Mouse (Mus musculus): Measurements from ENCODE around the gene Muc20.

Gene Muc20

DNA sequence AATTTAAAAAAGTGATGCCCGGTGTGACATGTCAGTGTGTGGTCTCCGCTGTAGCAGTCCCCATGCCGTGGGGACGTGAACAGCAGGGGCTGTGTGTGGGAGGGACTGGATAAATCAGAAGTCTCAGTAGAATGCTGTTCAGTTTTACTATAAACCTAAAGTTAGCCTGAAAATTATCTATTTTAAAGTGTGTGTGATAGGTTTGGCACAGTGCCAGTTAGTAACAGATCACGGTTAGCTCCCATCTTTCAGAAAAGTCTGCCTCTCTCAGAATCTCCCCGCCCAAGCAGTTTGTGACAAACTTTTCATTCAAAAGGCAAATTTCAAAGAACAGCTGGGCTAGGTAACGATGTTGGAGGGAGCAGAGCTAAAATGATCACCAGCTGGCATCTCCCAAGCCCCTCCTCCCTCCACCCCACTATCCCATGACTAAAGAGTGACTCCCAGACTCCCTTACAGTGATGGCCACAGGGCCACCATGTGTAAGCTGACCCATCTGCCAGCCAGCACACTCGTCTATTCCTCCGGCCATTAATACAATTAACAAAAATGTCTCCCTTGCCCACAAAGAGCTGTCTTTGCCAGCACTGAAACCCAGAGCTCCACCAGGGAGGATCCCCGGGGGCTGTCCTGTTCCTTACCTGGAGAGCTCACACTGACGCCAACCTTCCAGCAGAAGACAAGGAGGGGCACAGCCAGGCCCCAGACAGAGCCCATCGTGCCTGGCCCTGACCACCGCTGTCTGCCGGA lies 384 bp downstream of the Muc20 start:
- CTCF ChIA-PET, result no interaction called here

DNA sequence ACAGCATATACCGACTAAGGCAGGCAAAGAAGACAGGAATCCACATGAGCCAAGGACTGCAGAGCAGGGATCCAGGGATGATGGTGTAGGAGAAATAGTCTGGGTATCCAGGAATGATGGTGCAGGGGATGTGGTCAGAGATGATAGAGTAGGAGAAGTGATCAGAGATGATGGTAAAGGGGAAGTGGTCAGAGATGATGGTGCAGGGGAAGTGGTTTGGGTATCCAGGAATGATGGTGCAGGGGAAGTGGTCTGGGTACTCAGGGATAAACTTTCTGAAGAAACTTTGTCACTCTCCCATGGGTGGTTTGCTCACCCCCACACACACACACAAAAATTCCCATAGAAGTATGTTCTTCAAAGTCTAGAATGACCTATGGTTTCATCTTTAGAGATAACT lies 2.1 kb downstream of the Muc20 start:
- CTCF ChIA-PET, result no interaction called here

DNA sequence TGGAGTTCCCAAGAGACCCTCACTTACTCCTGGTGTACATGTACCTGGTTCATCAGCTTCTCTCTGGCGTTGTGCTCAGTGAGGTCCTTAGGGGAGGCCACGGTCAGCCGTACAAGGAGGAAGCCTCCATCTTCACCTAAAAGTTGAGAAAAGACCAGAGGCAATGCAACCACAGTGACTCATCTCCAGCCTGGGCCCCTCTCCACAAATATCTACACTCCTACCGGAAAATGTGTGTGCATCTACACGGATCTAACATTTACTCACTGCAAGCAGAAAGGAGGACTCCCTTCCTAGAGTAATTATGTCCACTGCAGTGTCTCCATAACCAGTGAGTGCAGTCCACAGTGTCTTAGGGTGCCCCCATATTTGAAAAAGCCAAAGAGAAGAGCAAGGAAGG lies 7.2 kb downstream of the Muc20 start:
- CTCF ChIA-PET, result no interaction called here

DNA sequence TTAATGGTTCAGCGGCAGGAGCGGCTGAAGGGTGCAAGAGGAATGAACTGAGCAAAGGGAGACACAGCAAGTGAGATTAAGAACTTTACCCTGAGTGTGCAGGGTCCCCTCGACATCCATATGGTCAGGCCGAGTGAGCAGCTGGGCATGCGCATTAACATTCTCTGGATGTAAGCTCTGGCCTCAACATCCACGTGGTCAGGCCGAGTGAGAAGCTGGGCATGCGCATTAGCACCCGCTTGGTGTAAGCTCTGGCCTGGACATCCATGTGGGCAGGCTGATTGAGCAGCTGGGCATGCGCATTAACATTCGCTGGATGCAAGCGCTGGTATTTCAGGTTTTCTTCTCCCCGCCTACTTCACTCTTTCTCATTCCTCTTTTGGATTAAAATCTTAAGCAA lies 12.4 kb downstream of the Muc20 start:
- CTCF ChIA-PET, result no interaction called here

DNA sequence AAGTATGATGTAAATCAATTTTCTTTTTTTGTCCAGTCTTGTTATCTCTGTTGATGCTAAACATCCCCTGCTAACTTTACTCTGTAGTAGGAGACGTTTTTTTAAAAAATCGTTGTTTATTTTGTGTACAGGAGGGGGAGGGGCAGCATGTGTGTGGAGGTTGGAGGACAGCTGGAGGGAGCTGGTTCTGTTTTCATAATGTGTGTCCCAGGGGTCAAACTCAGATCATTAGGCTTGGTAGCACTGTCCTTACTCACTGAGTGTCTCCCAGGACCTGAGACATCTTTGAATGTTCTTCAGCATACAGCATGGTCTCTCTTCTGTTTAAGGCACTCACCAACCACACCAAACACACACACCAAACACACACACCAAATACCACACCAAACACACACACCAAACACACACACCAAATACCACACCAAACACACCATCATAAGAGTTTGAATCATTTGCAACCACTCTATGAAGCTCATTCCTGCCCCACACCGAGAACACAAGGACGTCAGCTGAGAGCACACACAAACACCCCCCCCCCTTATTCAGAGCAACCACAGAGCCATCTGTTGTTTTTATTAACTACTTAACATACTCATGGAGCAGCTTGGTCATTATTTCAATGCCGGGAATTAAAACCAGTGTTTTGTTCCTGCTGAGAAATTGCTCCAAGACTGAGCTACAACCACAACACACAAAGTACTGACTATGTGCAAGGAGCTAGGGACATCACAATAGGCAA lies 13.7 kb downstream of the Muc20 start:
- CTCF ChIA-PET, result no interaction called here

DNA sequence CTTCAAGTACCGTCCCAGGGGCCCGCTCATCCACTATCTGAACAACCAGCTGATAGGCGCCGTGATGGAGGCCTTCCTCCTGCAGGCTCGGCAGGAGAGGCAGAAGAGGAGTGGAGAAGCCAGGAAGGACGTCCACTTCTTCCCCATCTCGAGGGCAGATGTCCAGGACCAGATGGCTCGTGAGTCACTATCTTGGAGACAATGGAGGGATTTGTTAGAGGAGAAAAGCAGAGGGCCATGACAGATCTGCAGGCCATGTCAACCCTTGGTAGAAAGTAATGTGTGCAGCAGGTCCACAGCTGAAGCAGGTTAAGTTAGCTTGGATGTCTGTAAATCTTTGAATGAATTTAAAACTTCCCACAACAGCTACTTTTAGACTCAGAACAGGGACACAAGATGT lies 18.3 kb downstream of the Muc20 start:
- CTCF ChIA-PET, result no interaction called here

DNA sequence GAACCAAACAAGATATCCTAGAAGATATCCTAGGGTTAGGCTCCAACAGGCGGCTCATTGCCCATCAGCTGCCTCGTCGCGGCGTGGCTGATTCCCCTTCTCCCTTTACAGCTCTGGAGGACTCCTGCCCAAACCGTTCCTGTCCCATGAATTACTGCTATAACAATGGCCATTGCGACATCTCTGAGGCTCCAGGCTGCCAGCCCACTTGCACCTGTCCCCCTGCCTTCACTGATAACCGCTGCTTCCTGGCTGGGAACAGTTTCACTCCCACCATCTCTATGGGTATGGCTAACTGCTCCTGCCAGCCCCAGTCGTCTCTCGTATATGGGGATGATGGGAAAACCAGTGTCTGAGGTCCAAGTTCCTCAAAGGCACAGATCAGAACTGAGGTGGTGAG lies 20.6 kb downstream of the Muc20 start:
- CTCF ChIA-PET, result no interaction called here

DNA sequence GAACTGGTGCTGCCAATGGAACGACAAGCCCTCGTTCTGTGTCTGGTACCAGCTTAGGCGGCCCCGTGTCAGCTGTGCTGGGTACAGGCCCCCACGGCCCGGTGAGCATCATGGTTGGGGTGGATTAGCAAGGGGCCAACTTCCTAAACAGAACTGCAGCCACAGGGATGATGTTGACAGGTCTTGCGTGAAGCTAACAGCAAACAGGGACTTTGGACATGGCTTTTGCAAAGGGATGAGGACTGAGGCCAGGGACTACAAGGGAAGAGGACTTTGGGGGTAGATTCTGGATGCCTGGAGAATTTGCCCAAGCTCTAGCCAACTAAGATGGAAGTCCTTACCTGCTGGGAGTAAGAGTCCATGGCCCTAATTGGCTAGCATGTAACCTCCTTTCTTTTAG lies 30.3 kb downstream of the Muc20 start:
- CTCF ChIA-PET, result no interaction called here

DNA sequence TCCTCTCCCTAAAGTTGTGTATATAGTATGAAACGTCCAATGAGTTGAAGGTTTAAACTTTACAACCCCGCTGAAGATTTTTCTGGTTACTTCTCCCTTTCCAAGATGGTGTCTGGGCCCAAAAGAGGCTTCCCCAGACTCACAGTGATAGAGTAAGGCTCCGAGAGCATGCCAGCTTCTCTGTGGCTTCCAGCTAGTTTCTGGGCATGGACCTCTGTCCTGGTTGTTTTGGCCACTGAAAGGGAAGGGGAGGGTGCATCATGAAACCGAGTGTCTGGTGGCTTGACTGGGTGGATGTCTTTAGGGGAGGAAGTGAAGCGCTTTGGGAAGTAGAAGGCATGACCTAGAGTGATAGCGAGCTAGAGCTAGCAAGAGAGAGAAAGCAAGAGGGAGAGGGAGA lies 32.3 kb downstream of the Muc20 start:
- CTCF ChIA-PET, result interaction anchor here (0.5 kb wide), 1 partner anchor 50 kb away, joined by 3 read pairs; no protein-coding TSS in a partner anchor

DNA sequence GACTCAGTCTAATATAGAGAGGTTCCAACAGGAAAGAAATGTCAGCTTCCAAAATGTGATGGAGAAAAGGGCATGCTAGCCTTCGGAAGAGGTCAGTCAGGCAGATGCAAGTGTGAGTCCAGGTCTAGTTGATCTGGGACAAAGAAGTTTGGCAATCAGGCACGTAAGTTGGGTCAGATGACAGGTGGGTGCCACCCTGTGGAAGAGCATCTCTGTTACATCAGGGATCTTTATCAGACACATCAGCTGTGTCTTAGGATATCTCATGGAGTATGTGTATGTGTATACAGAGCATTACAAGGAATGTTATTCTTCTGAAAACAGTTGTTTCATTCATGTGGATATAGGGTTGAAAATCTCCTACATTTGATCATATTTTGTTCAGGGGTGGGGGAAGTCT lies 32.7 kb downstream of the Muc20 start:
- CTCF ChIA-PET, result no interaction called here

DNA sequence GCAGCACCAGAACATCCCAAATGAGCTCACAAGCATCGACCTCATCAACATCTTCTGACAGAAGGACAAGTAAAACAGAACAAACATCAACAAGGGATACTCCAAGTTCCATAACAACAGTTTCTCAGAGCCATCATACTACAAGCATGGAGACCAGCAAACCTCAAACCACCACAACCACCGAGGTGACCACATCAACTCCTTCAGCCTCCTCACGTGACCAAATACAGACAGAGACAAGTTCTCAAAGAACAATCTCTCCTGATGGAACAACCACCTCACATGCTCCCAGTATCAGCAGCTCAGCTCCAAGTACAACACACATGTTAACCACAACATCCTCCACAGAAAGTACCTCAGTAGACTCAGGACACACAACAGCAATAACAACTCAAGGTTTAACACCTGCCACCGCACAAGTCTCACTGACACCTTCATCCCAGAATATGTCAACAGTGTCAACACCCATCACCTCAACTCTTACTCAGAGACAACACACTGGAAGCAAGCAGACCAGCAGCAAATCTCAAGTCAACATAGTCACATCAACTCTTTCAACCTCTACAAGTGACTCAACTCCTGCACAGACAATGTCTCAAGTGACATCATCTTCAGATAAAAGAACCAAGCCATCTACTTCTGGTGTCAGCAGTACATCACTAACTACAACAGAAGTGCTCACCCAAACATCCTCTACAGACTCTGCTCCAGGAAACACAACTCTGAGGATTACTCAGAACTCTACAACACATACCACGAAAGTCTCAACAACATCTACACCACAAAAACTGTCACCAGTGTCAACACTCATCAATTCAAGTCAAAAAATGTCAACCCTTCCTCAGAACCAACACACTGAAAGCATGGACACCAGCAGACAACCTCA lies 46.8 kb downstream of the Muc20 start:
- CTCF ChIA-PET, result no interaction called here

DNA sequence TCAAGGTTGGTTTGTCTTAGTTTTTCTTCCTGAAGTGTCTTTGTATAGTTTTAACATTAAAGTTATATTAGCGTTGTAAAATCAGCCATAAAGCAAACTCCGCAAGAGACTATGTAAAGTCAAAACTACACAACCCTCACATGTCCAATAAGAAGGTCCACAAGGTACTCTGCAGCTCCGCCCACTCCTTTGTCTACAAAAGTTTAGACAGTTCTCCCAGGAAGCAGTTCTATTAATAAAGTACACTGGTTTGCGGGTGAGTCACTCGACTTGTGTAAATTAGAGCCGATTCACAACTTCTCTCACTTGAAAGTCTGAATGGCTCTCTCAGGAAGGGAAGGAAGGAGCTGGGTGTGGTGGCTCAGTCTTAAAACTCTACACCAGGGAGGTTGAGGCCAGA lies 51.4 kb downstream of the Muc20 start:
- CTCF ChIA-PET, result no interaction called here

DNA sequence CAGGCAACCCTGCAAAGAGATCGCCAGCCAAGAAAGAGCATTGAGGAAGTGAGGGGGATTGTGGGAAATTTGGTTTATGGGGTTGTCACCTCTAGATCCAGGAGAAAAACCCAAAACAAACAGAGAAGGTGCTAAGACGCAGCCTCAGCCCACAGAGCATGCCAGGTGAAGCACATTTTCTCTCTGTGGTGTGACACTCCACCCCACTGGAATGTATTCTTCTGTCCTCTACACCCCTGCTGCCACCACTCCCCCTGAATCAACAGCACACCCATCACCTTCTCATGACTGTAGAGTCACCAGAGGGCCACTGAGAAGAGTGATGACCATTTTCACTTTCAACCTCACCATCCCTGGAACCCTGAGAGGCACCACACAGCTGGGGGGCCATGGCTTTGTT lies 54.5 kb downstream of the Muc20 start:
- CTCF ChIA-PET, result no interaction called here

DNA sequence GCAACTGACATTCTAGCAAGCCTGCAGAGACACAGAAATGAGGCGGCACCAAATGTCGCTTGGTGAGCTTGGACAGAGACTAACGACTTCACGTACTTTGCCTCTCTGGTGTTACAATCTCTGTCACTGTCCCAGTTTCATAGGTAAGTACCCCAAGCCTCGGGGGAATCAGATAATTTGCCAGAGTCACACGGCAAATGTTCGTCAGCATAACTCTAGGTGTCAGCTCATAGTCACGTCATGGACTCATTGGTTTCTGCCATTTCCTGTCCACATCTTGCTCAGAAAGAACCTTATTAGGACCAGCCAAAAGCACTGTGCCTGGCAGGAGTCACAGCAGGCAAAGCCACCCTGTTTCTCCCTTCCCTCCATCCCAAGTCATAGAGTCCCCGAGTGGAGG lies 55.9 kb downstream of the Muc20 start:
- CTCF ChIA-PET, result no interaction called here

DNA sequence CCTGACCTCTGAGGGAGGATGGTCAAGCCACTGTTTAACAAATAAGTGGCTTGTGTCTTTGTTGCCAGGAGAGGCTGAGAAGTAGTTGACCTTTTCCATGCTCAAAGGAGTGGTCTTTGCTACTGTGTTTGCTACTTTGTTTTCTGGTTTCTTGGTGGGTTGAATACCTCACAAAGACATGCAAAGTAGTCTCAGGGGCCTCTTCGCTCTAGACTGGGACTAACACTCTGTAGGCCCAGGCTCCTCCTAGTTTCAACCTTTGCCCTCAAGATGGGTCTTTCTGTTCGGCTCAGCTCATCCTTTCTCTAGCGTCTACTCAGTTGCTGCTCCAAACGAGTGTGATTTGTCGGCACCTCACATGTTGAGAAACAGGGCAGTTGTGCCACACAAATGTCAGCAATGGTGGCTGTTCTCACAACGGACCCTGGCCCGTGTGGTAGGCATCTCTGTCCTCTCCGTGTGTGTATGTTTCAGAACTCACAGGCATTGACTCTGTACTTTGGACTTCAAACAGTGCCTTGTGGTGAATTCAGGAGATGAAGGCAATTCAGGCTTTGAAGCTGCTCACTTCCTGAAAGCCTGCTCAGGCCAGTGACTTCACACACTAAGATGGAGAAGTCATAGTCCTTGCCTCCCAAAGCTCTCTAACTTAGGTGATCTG lies 57.1 kb downstream of the Muc20 start:
- CTCF ChIA-PET, result no interaction called here

DNA sequence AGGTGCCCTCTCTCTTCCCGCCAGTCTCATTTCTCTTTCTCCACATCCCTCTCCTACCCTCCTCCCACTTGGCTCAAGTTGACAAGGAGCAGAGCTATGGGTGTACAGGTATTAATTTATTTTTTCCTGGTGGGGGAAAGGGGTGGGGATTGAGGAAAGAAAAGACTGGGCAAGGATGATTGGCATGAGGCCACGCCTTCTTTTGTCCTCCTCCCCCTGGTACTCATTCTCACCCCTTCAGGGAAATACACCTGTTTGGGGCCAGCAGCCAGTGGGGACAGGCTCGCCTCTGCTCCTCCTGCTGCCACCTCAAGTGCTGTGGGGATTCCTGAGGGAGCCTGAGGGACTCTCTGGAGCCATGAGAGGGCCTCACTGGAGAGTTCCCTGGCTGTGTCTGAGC lies 61.2 kb downstream of the Muc20 start:
- CTCF ChIA-PET, result no interaction called here

DNA sequence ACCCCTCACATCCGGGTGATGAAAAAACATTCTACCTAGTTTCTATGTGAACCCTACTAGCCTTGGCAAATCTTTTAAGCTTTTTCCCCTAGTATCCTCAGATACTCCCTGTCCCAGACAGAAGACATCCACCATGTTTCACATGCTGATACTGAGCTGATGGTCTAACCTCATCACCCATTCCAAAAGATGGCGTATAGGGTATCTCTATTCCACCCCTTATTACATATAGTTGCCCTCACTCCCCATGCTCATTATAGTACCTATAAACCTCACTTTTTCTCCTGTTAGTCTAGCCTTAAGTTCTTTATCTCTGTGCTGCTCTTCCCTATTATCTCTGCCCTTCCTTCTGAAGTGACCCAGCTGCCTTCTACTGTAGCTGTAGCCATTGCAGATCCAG lies 61.6 kb downstream of the Muc20 start, which contains the start of gene Muc4:
Gene Muc4, plus strand, starts transcription at position 301 of the 400 bp plus-strand sequence.
- CTCF ChIA-PET, result no interaction called here

DNA sequence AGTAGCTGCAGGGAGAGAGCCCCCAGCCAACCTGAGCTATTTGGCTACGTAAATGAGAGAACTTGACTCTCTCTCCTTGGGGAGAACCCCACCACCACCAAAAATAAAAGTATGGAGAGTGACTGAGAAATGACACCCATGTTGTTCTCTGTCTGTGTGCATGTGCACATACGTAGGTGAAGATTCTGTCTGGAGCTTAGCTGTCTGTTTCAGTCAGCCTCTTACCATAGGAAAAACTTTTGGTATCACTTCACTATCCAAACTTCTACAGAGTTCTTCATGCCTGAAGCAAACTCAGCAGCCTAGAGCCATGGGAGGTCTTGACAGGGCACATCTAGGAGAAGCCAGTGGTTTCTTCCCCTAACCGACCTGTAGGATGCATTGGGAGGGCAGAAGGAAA lies 64.0 kb downstream of the Muc20 start:
- CTCF ChIA-PET, result interaction anchor here (0.7 kb wide), 1 partner anchor 31 kb away, joined by 4 read pairs; no protein-coding TSS in a partner anchor

DNA sequence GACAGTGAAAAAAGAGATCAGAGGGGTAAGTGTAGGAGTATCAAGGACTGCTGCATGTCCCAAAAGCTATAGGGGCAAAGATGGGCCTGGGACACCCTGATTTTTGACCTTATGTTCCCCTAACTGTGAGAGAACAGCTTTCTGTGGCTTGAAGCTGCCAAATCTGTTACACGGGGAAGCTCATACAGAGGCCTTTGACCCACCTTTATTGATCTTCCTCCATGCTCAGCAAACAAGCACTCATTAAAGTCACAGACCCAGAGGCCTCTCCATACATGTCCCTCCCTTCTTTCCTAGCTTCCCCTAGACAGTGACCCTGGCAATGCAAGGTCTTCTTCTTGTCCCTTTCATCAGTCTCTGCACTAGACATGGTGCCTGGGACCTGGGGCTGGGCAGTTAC lies 68.5 kb downstream of the Muc20 start:
- CTCF ChIA-PET, result no interaction called here

DNA sequence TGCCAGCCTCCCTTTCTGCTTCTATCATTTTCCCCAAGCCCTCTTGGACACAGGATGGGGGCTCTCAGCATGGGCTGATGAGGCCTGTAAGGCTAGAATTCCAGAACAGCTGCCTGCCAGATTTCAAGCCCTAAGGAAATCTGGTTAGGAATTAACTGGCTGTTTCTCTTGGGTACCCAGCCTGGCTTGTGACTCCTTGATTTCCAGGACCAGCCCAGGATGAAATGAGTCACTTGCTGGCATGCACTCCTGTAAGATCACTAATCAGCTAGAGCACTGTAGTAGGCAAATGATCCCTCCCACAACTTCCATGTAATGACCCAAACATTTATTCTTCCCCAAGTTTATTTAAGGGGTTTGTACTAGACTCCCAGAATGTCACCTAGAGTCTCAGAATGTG lies 69.0 kb downstream of the Muc20 start:
- CTCF ChIA-PET, result no interaction called here

Measured in spleen, embryonic (tissue).